Mouse (Mus musculus) ovary, postnatal 14 days (tissue): ENCODE measurements around the gene Gm29866.
"Not testable (repeated sequence)": the region's sequence is repeated elsewhere in the genome, so short reads cannot be mapped to it uniquely, and the experiment has no call there.

Experiments used
- DNase-seq: peaks from one replicate; pipeline ENCODE4 v3.0.0; 2022; ENCODE audit warnings: low spot score

The Gm29866 gene

DNA sequence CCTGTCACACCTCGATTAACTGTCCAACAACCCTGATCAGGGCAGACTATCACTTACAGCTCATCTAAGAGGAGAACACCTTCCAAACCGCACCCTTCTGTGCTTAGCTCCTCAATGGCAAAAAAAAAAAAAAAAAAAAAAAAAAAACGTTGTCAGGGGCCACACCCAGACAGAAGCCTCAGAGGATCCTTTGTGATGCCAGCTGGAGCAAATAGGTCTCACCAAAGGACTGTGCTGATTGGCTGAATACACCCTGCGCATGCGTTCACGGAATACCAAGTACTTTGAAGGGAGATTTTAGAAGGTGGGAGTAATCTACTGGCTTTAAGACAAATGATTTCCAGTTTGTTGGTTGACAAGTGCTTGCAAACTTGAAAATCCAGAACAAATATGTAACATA is at the start of gene Gm29866:
Gm29866 (minus strand) TSS at position 101 of the 400 bp plus-strand sequence.
- not testable (repeated sequence) for DNase-seq
